Mouse (Mus musculus) midbrain, embryonic 15.5 days (tissue): ENCODE measurements around the gene Gm36210. TPM values are rescaled to one million over a fixed set of nuclear protein-coding genes. Genes with fewer than 3 reads are reported as not detected.

ENCODE experiments used
- ATAC-seq: fragments of 200-750 bp; cut with Nextera tagmentation; replicated peaks from 2 replicates; pipeline ENCODE4 v1.8.0; 2017; ENCODE audit warnings: moderate TSS enrichment
- H3K27ac ChIP-seq: fragments of 300-500 bp; sonication (generic); 2 replicates; pipeline ENCODE4 v1.5.1; 2015; ENCODE audit warnings: mild to moderate bottlenecking, inconsistent platforms
- H3K27me3 ChIP-seq: fragments of 300-500 bp; sonication (generic); replicated peaks from 2 replicates; pipeline ENCODE4 v1.6.1; 2015; ENCODE audit warnings: inconsistent platforms
- H3K36me3 ChIP-seq: fragments of 300-500 bp; sonication (generic); replicated peaks from 2 replicates; pipeline ENCODE4 v1.6.1; 2015; ENCODE audit warnings: inconsistent platforms
- H3K4me1 ChIP-seq: fragments of 300-500 bp; sonication (generic); 2 replicates; pipeline ENCODE4 v1.6.1; 2015; ENCODE audit warnings: inconsistent platforms
- H3K4me2 ChIP-seq: fragments of 300-500 bp; sonication (generic); 2 replicates; pipeline ENCODE4 v1.6.1; 2015; ENCODE audit warnings: inconsistent platforms, mild to moderate bottlenecking, moderate library complexity
- H3K4me3 ChIP-seq: fragments of 300-500 bp; sonication (generic); 2 replicates; pipeline ENCODE4 v1.5.1; 2015; ENCODE audit warnings: mild to moderate bottlenecking, inconsistent platforms
- H3K9ac ChIP-seq: fragments of 300-500 bp; sonication (generic); 2 replicates; pipeline ENCODE4 v1.6.1; 2015; ENCODE audit warnings: mild to moderate bottlenecking, inconsistent platforms
- H3K9me3 ChIP-seq: fragments of 300-500 bp; sonication (generic); 2 replicates; pipeline ENCODE4 v1.6.1; 2016; ENCODE audit warnings: inconsistent platforms
- WGBS: fragments of 180-500 bp; shearing (Covaris S2); methylation state at CpG from one replicate; pipeline ENCODE4 v1.1.7; 2015; ENCODE audit warnings: mixed read lengths; 5-methylcytosine and 5-hydroxymethylcytosine counted together
- polyA plus RNA-seq: library from polyadenylated mRNA; unstranded; fragments of >200 nt; fragmentation: Nextera tagmentation; extraction: Ambion mirVana; gene quantifications from 2 replicates; pipeline ENCODE4 v1.2.1, GENCODE M21; 2015

The Gm36210 gene
- polyA plus RNA-seq, 1 experiment from 2014 or later = 0.65 TPM

DNA sequence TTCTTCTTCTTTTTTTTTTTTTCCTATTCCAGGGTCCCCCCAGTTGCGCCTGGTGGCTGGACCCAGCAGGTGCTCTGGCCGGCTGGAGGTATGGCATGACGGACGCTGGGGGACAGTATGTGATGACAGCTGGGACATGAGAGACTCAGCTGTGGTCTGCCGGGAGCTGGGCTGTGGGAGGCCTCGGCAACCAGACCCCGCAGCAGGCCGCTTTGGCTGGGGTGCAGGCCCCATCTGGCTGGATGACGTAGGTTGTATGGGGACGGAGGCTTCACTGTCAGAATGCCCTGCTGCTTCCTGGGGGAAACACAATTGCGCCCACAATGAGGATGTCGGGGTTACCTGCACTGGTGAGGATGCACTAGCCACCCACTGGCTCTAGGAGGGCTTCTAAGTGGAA is 26.8 kb upstream of the Gm36210 start:
- WGBS = 81% methylated on average over 12 of the region's 12 CpGs
- H3K9ac ChIP-seq = no peak overlapping the region
- no peaks in the 10 kb centered on the region for H3K9me3 ChIP-seq
- no peak overlapping the region for H3K27ac ChIP-seq
- no peaks in the 10 kb centered on the region for H3K4me1 ChIP-seq
- no peak overlapping the region for H3K4me2 ChIP-seq
- H3K36me3 ChIP-seq = no peaks in the 10 kb centered on the region
- ATAC-seq = no peak
- no peaks in the 10 kb centered on the region for H3K27me3 ChIP-seq
- no peak overlapping the region for H3K4me3 ChIP-seq

DNA sequence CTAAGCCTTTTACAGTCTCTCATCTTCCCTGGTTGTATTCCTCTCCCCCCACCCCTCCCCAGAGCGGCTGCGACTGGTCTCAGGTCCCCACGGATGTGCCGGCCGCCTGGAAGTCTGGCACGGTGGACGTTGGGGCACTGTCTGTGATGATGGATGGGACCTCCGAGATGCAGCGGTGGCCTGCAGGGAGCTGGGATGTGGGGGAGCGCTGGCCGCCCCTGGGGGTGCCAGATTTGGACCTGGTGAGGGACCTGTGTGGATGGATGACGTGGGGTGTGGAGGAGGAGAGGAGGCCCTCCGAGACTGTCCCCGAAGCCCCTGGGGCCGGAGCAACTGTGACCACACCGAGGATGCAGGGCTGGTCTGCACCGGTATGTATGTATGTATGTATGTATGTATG is 22.0 kb upstream of the Gm36210 start:
- H3K9me3 ChIP-seq = no peaks in the 10 kb centered on the region
- peaks cover 32% of the 10 kb centered on the region for H3K4me1 ChIP-seq
- H3K4me3 ChIP-seq = no peak overlapping the region
- H3K27ac ChIP-seq = no peak overlapping the region
- no peak for ATAC-seq
- no peaks in the 10 kb centered on the region for H3K27me3 ChIP-seq
- no peak overlapping the region for H3K4me2 ChIP-seq
- WGBS = 90% methylated on average over 17 of the region's 17 CpGs
- H3K9ac ChIP-seq = no peak overlapping the region
- H3K36me3 ChIP-seq = no peaks in the 10 kb centered on the region

DNA sequence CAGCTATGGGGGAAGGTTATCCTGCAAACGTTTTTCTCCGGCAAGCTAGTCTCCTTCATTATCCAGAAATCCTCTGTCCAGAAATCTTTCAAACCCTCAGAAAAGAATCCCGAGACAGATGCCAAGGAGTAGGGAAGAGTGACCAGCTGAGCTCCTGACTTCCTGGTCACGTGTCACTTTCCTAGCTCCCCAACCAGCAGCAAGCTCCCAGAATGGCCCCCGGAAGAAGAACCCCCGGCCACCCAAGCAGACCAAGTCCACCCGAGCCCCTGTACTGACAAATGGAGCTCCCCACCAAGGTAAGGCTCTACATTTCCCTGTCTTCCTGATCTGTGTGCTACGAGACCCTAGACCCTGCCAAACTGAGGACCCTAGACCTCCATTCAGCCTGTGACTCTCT is 21.4 kb upstream of the Gm36210 start:
- H3K9ac ChIP-seq = no peak overlapping the region
- WGBS = 61% methylated on average over 8 of the region's 8 CpGs
- H3K36me3 ChIP-seq = no peaks in the 10 kb centered on the region
- H3K4me3 ChIP-seq = no peak overlapping the region
- ATAC-seq = no peak
- no peak overlapping the region for H3K27ac ChIP-seq
- no peaks in the 10 kb centered on the region for H3K27me3 ChIP-seq
- H3K9me3 ChIP-seq = no peaks in the 10 kb centered on the region
- no peak overlapping the region for H3K4me2 ChIP-seq
- H3K4me1 ChIP-seq = peaks cover 38% of the 10 kb centered on the region

DNA sequence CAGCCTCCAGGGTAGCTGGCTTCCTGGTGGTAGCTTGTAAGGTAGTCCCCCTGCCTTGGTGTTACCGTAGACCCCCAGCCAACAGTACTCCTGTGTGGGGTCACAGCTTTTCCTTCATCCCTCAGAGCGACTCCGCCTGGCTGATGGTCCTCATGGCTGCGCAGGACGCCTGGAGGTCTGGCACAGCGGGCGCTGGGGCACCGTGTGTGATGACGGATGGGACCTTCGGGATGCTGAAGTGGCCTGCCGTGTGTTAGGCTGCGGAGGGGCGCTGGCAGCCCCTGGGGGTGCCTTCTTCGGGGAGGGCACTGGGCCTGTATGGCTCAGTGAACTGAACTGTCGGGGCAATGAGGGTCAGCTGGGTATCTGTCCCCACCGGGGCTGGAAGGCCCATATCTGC is 20.5 kb upstream of the Gm36210 start:
- no peak for ATAC-seq
- no peaks in the 10 kb centered on the region for H3K27me3 ChIP-seq
- peaks cover 42% of the 10 kb centered on the region for H3K4me1 ChIP-seq
- H3K36me3 ChIP-seq = no peaks in the 10 kb centered on the region
- H3K9ac ChIP-seq = no peak overlapping the region
- H3K4me2 ChIP-seq = no peak overlapping the region
- H3K4me3 ChIP-seq = no peak overlapping the region
- WGBS = 73% methylated on average over 16 of the region's 16 CpGs
- no peaks in the 10 kb centered on the region for H3K9me3 ChIP-seq
- H3K27ac ChIP-seq = no peak overlapping the region

- Histone ChIP-seq H3K36me3 (0 out of 2 replicates have a peak, but pooled peaks cover under 1% of the 10 kb centered on the region), H3K9me3 (no peaks in the 10 kb centered on the region), H3K27ac (peak within 1 kb of the TSS; percentile 99), H3K4me1 (peaks cover 54% of the 10 kb centered on the region), H3K9ac (no peak within 1 kb of the TSS), H3K4me3 (no peak within 1 kb of the TSS), H3K27me3 (no peaks in the 10 kb centered on the region), H3K4me2 (peak within 1 kb of the TSS; percentile 79)
- 4% methylated on average over 6 of the region's 6 CpGs for WGBS
- no peak for ATAC-seq
These were observed 19.4 kb upstream of the Gm36210 start, which contains the start of gene Ssc5d for GRCm38 (mm10) chr7:4925441-4926381. Ssc5d (plus strand) TSS chr7:4925785.

GRCm38 (mm10) chr7:4924891-4925301 is 18.6 kb upstream of the Gm36210 start:
- ATAC-seq = no peak
- Histone ChIP-seq H3K4me3 (no peak overlapping the region), H3K27ac (peak overlapping the region; percentile 99), H3K9me3 (no peaks in the 10 kb centered on the region), H3K4me1 (peaks cover 56% of the 10 kb centered on the region), H3K4me2 (peak overlapping the region; percentile 79; the same call in 1 of the 2 replicates), H3K9ac (no peak overlapping the region), H3K36me3 (peaks cover 8% of the 10 kb centered on the region), H3K27me3 (no peaks in the 10 kb centered on the region)
- WGBS = 0% methylated on average over 3 of the region's 4 CpGs

DNA sequence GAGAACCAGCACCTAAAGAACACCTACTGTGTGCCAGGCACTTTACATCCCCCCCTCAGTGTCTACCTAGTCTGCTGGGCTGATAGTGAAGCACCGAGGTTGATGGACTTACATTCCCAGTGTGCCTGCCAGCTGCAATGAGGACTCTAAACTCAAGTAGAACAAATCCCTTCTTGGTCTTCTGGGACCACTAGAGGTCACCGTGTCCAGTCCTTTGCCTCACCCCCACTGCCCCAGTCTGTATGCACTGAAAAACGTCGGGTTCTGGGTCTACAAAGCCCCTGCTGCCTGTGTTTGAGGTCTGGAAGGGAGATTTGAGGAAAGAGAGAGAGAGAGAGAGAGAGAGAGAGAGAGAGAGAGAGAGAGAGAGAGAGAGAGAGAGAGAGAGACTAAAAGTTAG is 18.2 kb upstream of the Gm36210 start:
- Histone ChIP-seq H3K27ac (peak overlapping the region; percentile 99), H3K4me1 (peaks cover 56% of the 10 kb centered on the region), H3K36me3 (peaks cover 10% of the 10 kb centered on the region), H3K9me3 (no peaks in the 10 kb centered on the region), H3K9ac (peak overlapping the region; percentile 61), H3K4me3 (peak overlapping the region; percentile 44), H3K27me3 (no peaks in the 10 kb centered on the region), H3K4me2 (peak overlapping the region; percentile 79)
- ATAC-seq = no peak
- WGBS = 1% methylated on average over 4 of the region's 4 CpGs

GRCm38 (mm10) chr7:4923586-4924364 is 17.5 kb upstream of the Gm36210 start:
- Histone ChIP-seq H3K4me1 (peaks cover 56% of the 10 kb centered on the region), H3K27ac (peak overlapping the region; percentile 99), H3K9me3 (no peaks in the 10 kb centered on the region), H3K27me3 (no peaks in the 10 kb centered on the region), H3K36me3 (peaks cover 10% of the 10 kb centered on the region), H3K9ac (peak overlapping the region; percentile 61), H3K4me3 (peak overlapping the region; percentile 44), H3K4me2 (peak overlapping the region; percentile 79)
- ATAC-seq = peak; percentile 5; the same call in 1 of the 2 replicates
- WGBS = 3% methylated on average over 37 of the region's 37 CpGs

- 2% methylated on average over 14 of the region's 14 CpGs for WGBS
- peak overlapping the region; percentile 61 for H3K9ac ChIP-seq
These were observed 16.7 kb upstream of the Gm36210 start for GRCm38 (mm10) chr7:4922931-4923565.

DNA sequence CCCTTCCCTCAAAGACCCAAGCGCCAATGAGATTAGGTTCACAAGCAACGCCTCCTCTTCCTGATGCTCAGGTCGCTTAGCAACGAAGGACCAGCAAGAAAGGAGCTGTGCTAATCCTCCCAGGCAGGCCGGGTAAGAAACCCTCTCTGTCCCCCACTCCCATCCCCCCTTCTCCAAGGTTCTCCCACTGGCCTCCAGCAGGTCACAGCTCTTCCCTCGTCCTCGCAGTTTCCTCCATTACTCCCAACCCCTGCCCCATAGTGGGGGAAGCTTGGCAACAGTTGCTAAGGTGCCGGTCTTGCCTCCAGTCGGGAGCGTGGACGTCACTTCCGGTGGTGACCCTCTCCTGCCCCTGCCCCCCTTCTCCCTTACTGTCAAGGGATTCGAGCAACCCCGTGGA is 16.2 kb upstream of the Gm36210 start:
- peak; percentile 86 for ATAC-seq
- H3K9me3 ChIP-seq = no peaks in the 10 kb centered on the region
- 0% methylated on average over 14 of the region's 14 CpGs for WGBS
- no peaks in the 10 kb centered on the region for H3K27me3 ChIP-seq
- H3K36me3 ChIP-seq = peaks cover 10% of the 10 kb centered on the region
- peaks cover 58% of the 10 kb centered on the region for H3K4me1 ChIP-seq
- H3K9ac ChIP-seq = peak overlapping the region; percentile 51
- peak overlapping the region; percentile 44 for H3K4me3 ChIP-seq
- H3K27ac ChIP-seq = peak overlapping the region; percentile 99
- H3K4me2 ChIP-seq = peak overlapping the region; percentile 79

More at GRCm38 (mm10) chr7:4922931-4923565, 16.7 kb upstream of the Gm36210 start:
- Histone ChIP-seq H3K4me2 (peak overlapping the region; percentile 79), H3K27me3 (no peaks in the 10 kb centered on the region), H3K4me1 (peaks cover 56% of the 10 kb centered on the region), H3K4me3 (peak overlapping the region; percentile 44), H3K36me3 (peaks cover 10% of the 10 kb centered on the region), H3K27ac (peak overlapping the region; percentile 99), H3K9me3 (no peaks in the 10 kb centered on the region)
- ATAC-seq = peak; percentile 69

DNA sequence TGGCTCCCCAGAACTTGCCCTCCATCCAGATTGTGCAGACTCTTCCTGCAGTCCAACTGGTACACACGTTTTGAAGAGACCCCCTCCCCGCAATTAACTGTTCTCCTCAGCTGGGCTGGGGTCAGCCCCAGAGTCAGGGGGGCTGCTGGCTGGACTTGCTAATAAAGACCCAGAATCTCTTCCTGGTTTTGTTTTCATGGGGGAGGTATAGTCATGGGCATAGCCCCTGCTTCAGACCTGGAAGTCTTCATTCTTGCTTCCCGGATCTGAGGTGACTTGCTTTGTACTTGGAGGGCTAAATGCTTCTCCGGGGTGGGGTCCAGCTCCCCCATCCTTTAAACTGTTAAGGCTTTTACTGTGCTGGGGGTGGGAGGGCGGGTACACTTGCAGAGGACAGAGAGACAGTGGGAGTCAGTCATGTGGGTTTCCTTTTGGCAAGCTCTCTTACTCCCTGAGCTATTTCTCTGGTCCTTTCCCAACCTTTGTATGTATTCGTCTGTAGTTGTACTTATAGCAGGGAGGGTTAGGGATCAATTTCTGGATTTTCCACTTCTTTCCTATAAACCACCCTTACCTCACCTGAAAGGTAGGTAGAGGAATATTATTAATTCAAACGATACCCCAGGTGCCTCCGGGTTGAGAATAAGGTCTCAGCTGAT is 15.6 kb upstream of the Gm36210 start, which contains the start of gene Nat14:
Gene Nat14 (plus strand): TSS at position 205 of the 659 bp plus-strand sequence.
- Histone ChIP-seq H3K9ac (peak within 1 kb of the TSS; percentile 51), H3K4me2 (peak within 1 kb of the TSS; percentile 79), H3K36me3 (peaks cover 10% of the 10 kb centered on the region), H3K27me3 (no peaks in the 10 kb centered on the region), H3K4me1 (peaks cover 64% of the 10 kb centered on the region), H3K9me3 (no peaks in the 10 kb centered on the region), H3K27ac (peak within 1 kb of the TSS; percentile 99), H3K4me3 (peak within 1 kb of the TSS; percentile 44)
- 19% methylated on average over 8 of the region's 8 CpGs for WGBS
- ATAC-seq = peak; percentile 1; the same call in 1 of the 2 replicates
